In genomic region chr14:25478257-25478656, GRCm38 (mm10) we compare ENCODE assay signal across 15 mouse cellular contexts. TPM values are rescaled to one million over a fixed set of nuclear protein-coding genes. Genes with fewer than 3 reads are reported as not detected.
DNase-seq lines count a peak whose midpoint lies in the region; ATAC-seq and TF ChIP-seq lines count a peak whose summit lies in the region.
"Had no signal": no experiment of that assay in that cellular context is flagged by ENCODE, and none has a peak within 500 bp of the region (broad histone marks: within the 10 kb centered on the region; RNA-seq: fewer than 3 reads in every experiment).

No protein-coding gene starts in this region.

- H3K4me1 ChIP-seq in heart, embryonic 16.5 days (ENCODE audit: control insufficient read depth, insufficient read depth, low read length) = peaks cover 97% of the 10 kb centered on the region
- peaks cover 68% of the 10 kb centered on the region for H3K4me1 ChIP-seq in heart, adult 2 months (ENCODE audit: control insufficient read depth, insufficient read depth, low read length)
- H3K4me1 ChIP-seq in forebrain, embryonic 16.5 days (replicated peaks; ENCODE audit: control insufficient read depth, insufficient read depth, low read length) = peaks cover 88% of the 10 kb centered on the region
- H3K4me1 ChIP-seq in midbrain, embryonic 14.5 days (ENCODE audit: control insufficient read depth, insufficient read depth, low read length) = peaks cover 93% of the 10 kb centered on the region

- no peak overlapping the region for H3K4me3 ChIP-seq in heart, embryonic 16.5 days (ENCODE audit: low read length)
- no peak overlapping the region for H3K4me3 ChIP-seq in heart, adult 2 months
- no peak overlapping the region for H3K4me3 ChIP-seq in forebrain, embryonic 16.5 days (replicated peaks; ENCODE audit: low read length)
- H3K4me3 ChIP-seq in midbrain, embryonic 14.5 days (replicated peaks; ENCODE audit: low read depth, low read length) = no peak overlapping the region
- H3K4me3 ChIP-seq: limb, embryonic 15.5 days; lung, embryonic 15.5 days had no signal

- no peak for TF ChIP-seq CTCF in heart, adult 2 months (IDR thresholded peaks at IDR 0.05)
- no peak for TF ChIP-seq CTCF in brain, embryonic 14.5 days (IDR thresholded peaks at IDR 0.05; ENCODE audit: borderline replicate concordance, extremely low read depth, insufficient read depth, insufficient read length)

- H3K9me3 ChIP-seq in heart, embryonic 16.5 days (replicated peaks; ENCODE audit: control insufficient read depth, low read length) = no peaks in the 10 kb centered on the region
- no peaks in the 10 kb centered on the region for H3K9me3 ChIP-seq in forebrain, embryonic 16.5 days (ENCODE audit: control insufficient read depth, low read length)
- no peaks in the 10 kb centered on the region for H3K9me3 ChIP-seq in midbrain, embryonic 14.5 days (ENCODE audit: control insufficient read depth, low read length)
- H3K9me3 ChIP-seq: limb, embryonic 15.5 days; lung, embryonic 15.5 days had no signal

- no peak overlapping the region for H3K4me2 ChIP-seq in heart, embryonic 16.5 days (ENCODE audit: low read depth, low read length)
- H3K4me2 ChIP-seq in forebrain, embryonic 16.5 days (ENCODE audit: low read length) = 0 out of 2 replicates have a peak overlapping the region, but pooled peaks have one; percentile 4
- H3K4me2 ChIP-seq in midbrain, embryonic 14.5 days (ENCODE audit: low read length) = no peak overlapping the region
- H3K4me2 ChIP-seq: limb, embryonic 15.5 days; lung, embryonic 15.5 days had no signal

- H3K27me3 ChIP-seq in heart, embryonic 16.5 days (ENCODE audit: control insufficient read depth, insufficient read depth, low read length) = no peaks in the 10 kb centered on the region
- no peaks in the 10 kb centered on the region for H3K27me3 ChIP-seq in heart, adult 2 months (ENCODE audit: control insufficient read depth, insufficient read depth, low read length)
- no peaks in the 10 kb centered on the region for H3K27me3 ChIP-seq in forebrain, embryonic 16.5 days (replicated peaks; ENCODE audit: control insufficient read depth, insufficient read depth, low read length)
- H3K27me3 ChIP-seq in midbrain, embryonic 14.5 days (ENCODE audit: control insufficient read depth, insufficient read depth, low read length) = no peaks in the 10 kb centered on the region
- H3K27me3 ChIP-seq: CH12.LX; limb, embryonic 15.5 days; lung, embryonic 15.5 days; Patski had no signal

- H3K27ac ChIP-seq in heart, embryonic 16.5 days (ENCODE audit: low read length) = peak overlapping the region; percentile 88; the same call in 1 of the 2 replicates
- H3K27ac ChIP-seq in heart, adult 2 months = no peak overlapping the region; the same call in 1 of the 2 replicates
- peak overlapping the region; percentile 84 for H3K27ac ChIP-seq in forebrain, embryonic 16.5 days (ENCODE audit: low read length)
- peak overlapping the region; percentile 64 for H3K27ac ChIP-seq in midbrain, embryonic 14.5 days (replicated peaks; ENCODE audit: low read depth, low read length)
- H3K27ac ChIP-seq: lung, embryonic 15.5 days had no signal

- no peak for TF ChIP-seq POLR2A in heart, adult 2 months (IDR thresholded peaks at IDR 0.05; ENCODE audit: insufficient read depth, low read depth, low read length)
- no peak for TF ChIP-seq POLR2A in brain, embryonic 14.5 days (IDR thresholded peaks at IDR 0.05; ENCODE audit: borderline replicate concordance, extremely low read depth, insufficient read depth, insufficient read length, poor library complexity, severe bottlenecking)

- no peaks in the 10 kb centered on the region for H3K36me3 ChIP-seq in heart, embryonic 16.5 days (ENCODE audit: control insufficient read depth, insufficient read depth)
- H3K36me3 ChIP-seq in heart, adult 2 months (ENCODE audit: control insufficient read depth, insufficient read depth, low read length) = peaks cover 7% of the 10 kb centered on the region; the same call in 1 of the 2 replicates
- no peaks in the 10 kb centered on the region for H3K36me3 ChIP-seq in forebrain, embryonic 16.5 days (ENCODE audit: control insufficient read depth, insufficient read depth)
- H3K36me3 ChIP-seq in midbrain, embryonic 14.5 days (ENCODE audit: control insufficient read depth, insufficient read depth, low read length) = no peaks in the 10 kb centered on the region
- H3K36me3 ChIP-seq: lung, embryonic 15.5 days had no signal

- H3K9ac ChIP-seq in heart, embryonic 16.5 days (ENCODE audit: low read length) = 0 out of 2 replicates have a peak overlapping the region, but pooled peaks have one; percentile 20
- H3K9ac ChIP-seq in heart, adult 2 months (ENCODE audit: low read depth, low read length) = no peak overlapping the region
- no peak overlapping the region for H3K9ac ChIP-seq in forebrain, embryonic 16.5 days (replicated peaks; ENCODE audit: low read depth, low read length)
- H3K9ac ChIP-seq in midbrain, embryonic 14.5 days (replicated peaks; ENCODE audit: low read length) = no peak overlapping the region
- H3K9ac ChIP-seq: limb, embryonic 15.5 days; lung, embryonic 15.5 days had no signal

- WGBS in heart, embryonic 16.5 days = 77% methylated on average over 5 of the region's 5 CpGs
- WGBS in heart, adult 2 months = 88% methylated on average over 5 of the region's 5 CpGs
- WGBS in forebrain, embryonic 16.5 days = 42% methylated on average over 5 of the region's 5 CpGs
- WGBS in midbrain, embryonic 14.5 days = 33% methylated on average over 5 of the region's 5 CpGs

- H3K79me2 ChIP-seq in heart, adult 2 months (replicated peaks; ENCODE audit: control insufficient read depth, insufficient read depth, low read length) = peaks cover 7% of the 10 kb centered on the region

- no peak for DNase-seq in heart, adult 2 months
- peak; percentile 53 for DNase-seq in brain, embryonic 14.5 days (ENCODE audit: low read depth)
- no peak for DNase-seq in midbrain, embryonic 14.5 days
- no peak for DNase-seq in spleen, adult 12 weeks (ENCODE audit: low spot score)
- DNase-seq in T-cell, adult 2 months (ENCODE audit: low spot score) = no peak
- DNase-seq: adrenal gland, adult 8-10 months; kidney, postnatal 36 days; right cerebral cortex, postnatal 25 days; thymus, postnatal 14 days had no signal

- no peak for TF ChIP-seq EP300 in heart, adult 2 months (IDR thresholded peaks at IDR 0.05; ENCODE audit: insufficient read depth, low read depth, low read length)

- ATAC-seq in heart, embryonic 16.5 days (replicated peaks; ENCODE audit: extremely low read depth, insufficient read depth, low FRiP score) = no peak
- ATAC-seq in forebrain, embryonic 16.5 days = peak; percentile 8; the same call in 1 of the 2 replicates
- no peak; the same call in 1 of the 2 replicates for ATAC-seq in midbrain, embryonic 14.5 days (ENCODE audit: low FRiP score, low TSS enrichment)
- ATAC-seq: Patski had no signal

- intact Hi-C loops in heart, adult 2 months (cut with DNase I) = no loop called here

RNA-seq across cellular contexts. Expression of gene Zmiz1, which starts 19.3 kb away (rescaled TPM):
- polyA plus RNA-seq in heart, embryonic 16.5 days (2015; fragmentation: Nextera tagmentation; extraction: Ambion mirVana) = 20.6 and 22.6 TPM in 2 replicates
- 10 to 100 TPM; 40.7 to 42.0 TPM for total RNA-seq in heart, adult 2 months (2021)
- polyA plus RNA-seq in heart, adult 2 months (2012; rRNA removed) = 21.8 and 27.1 TPM in 2 replicates
- polyA plus RNA-seq in brain, embryonic 14.5 days (2012; rRNA removed) = 55.4 and 141 TPM in 2 replicates
- polyA plus RNA-seq in forebrain, embryonic 16.5 days (2015; fragmentation: Nextera tagmentation; extraction: Ambion mirVana) = 52.6 and 56.6 TPM in 2 replicates
- 73.1 and 91.0 TPM in 2 replicates for polyA plus RNA-seq in midbrain, embryonic 14.5 days (2014; fragmentation: Nextera tagmentation; extraction: Ambion mirVana)
